Mouse (Mus musculus) retina, embryonic 14.5 days (tissue): Measurements from ENCODE around the gene Hemgn.

ENCODE experiments used
- DNase-seq: peaks from one replicate; pipeline ENCODE4 v3.0.0-alpha.2; 2015; ENCODE audit warnings: low spot score

Hemgn gene

GRCm38 (mm10) chr4:46356351-46357133 is 56.8 kb downstream of the Hemgn start:
- peak; percentile 74 for DNase-seq

GRCm38 (mm10) chr4:46353045-46353444 is 60.3 kb downstream of the Hemgn start:
- DNase-seq, result no peak

- no peak for DNase-seq
Measured at GRCm38 (mm10) chr4:46349530-46349929, 63.8 kb downstream of the Hemgn start.

GRCm38 (mm10) chr4:46348897-46349296 is 64.4 kb downstream of the Hemgn start:
- no peak for DNase-seq

GRCm38 (mm10) chr4:46347580-46348515 is 65.5 kb downstream of the Hemgn start:
- DNase-seq, result peak; percentile 31

GRCm38 (mm10) chr4:46347141-46347540 is 66.2 kb downstream of the Hemgn start:
- DNase-seq, result no peak

- DNase-seq, result no peak
Measured at GRCm38 (mm10) chr4:46346221-46346620, 67.1 kb downstream of the Hemgn start.

- no peak for DNase-seq
Measured at GRCm38 (mm10) chr4:46345773-46346100, 67.6 kb downstream of the Hemgn start.

GRCm38 (mm10) chr4:46345056-46345772 is 68.1 kb downstream of the Hemgn start:
- DNase-seq, result no peak

- DNase-seq, result peak; percentile 61
Measured at GRCm38 (mm10) chr4:46344288-46344687, 69.0 kb downstream of the Hemgn start.
